Mouse (Mus musculus): ENCODE results near the gene BC107364. TPM values are rescaled to one million over a fixed set of nuclear protein-coding genes. Genes with fewer than 3 reads are reported as not detected.
"Not testable (repeated sequence)": the region's sequence is repeated elsewhere in the genome, so short reads cannot be mapped to it uniquely, and the experiment has no call there.

BC107364 gene
- polyA plus RNA-seq, 1 experiment from 2014 or later: 0.55 TPM

DNA sequence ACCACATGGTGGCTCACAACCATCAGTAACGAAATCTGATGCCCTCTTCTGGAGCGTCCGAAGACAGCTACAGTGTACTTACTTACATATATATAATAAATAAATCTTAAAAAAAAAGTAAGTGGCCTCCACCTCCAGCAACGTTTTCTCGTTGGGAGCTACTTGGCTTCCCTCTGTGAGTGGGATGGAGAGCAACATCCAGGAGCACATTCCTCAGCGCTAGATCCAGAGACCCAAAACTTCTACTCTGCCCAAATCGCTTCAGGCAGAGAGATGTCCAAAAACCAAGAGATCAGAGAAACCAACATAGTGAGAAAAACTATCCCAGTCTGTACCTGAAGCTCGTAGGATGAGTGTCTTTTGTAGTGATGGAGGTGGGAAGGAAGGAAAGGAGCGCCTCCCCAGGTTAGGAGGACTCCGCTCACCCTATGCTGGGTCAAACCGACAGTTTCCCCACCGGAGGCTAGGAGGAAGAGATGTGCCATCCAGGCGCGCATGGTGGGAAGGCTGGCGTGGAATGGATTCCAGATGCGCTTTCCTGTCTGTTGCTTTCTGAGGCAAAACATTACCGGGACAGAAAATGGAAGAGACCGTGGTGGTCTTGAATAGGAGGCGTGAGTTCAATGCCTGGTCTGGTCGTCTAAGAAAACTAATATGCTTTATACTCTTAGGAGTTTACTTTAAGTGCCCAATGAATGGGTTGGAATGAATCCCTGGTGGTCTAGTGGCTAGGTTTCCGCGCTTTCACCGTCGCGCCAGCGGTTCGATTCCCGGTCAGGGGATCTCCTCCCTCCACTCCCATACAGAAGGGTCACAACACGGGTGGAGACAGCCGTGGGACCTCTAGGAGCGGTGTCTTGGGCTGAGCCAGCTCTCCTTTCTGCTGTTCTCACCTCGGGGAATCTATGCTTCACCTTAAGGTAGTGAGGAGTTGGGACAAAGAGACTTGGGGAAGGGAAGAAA lies 46.3 kb downstream of the BC107364 start:
- Histone ChIP-seq H3K27me3 (peaks cover 88% of the 10 kb centered on the region), H3K27ac (no peak overlapping the region), H3K9me3 (no peaks in the 10 kb centered on the region), H3K4me1 (peaks cover 22% of the 10 kb centered on the region), H3K4me3 (no peak overlapping the region), H3K4me2 (no peak overlapping the region), H3K9ac (no peak overlapping the region), H3K36me3 (no peaks in the 10 kb centered on the region)
- WGBS: 52% methylated on average over 32 of the region's 32 CpGs
- no peak for ATAC-seq (ENCODE audit: insufficient number of reproducible peaks, low FRiP score, low TSS enrichment, low read depth)

DNA sequence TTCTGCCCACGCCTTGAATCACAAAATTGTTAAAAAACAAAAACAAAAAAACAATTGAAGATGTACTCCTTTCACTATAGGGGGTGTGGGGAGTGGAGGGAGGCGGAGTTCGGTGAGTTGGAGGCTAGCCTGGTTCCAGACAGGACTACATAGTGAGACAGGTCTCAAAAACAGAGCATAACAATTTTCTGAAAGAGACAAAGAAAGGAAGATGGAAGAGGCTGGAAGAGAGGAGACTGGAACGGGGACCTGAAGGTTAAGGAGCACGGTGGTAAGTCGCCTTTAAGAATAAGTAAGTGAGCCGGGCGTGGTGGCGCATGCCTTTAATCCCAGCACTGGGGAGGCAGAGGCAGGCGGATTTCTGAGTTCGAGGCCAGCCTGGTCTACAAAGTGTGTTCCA lies 47.1 kb downstream of the BC107364 start:
- peaks cover 22% of the 10 kb centered on the region for H3K4me1 ChIP-seq
- ATAC-seq (ENCODE audit: insufficient number of reproducible peaks, low FRiP score, low TSS enrichment, low read depth): no peak
- no peak overlapping the region for H3K9ac ChIP-seq
- H3K36me3 ChIP-seq: no peaks in the 10 kb centered on the region
- no peak overlapping the region for H3K27ac ChIP-seq
- WGBS: 28% methylated on average over 11 of the region's 11 CpGs
- no peak overlapping the region for H3K4me2 ChIP-seq
- no peak overlapping the region for H3K4me3 ChIP-seq
- peaks cover 89% of the 10 kb centered on the region for H3K27me3 ChIP-seq
- H3K9me3 ChIP-seq: no peaks in the 10 kb centered on the region

DNA sequence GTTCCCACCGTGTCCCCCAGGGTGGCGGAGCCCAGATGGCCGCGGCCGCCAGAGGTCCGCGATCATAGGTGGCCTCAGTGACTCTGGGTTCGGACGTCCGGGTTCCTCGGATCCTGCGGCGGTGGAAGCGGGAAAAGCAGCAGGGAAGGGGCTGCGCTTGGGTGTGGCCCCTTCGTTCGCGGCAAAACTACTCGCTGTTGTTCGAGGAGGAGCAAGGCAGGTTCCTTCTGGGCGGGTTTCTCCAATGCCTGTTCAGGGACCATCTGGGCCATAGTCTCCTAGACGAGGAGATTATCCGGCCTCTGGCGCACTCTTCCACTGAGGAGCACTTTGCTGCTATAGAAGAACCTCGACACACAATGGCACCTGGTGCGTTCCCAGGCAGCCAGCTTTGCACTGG lies 47.7 kb downstream of the BC107364 start:
- WGBS: under 1% methylated on average over 26 of the region's 26 CpGs
- Histone ChIP-seq H3K27ac (no peak overlapping the region), H3K9ac (no peak overlapping the region), H3K4me1 (peaks cover 18% of the 10 kb centered on the region), H3K36me3 (no peaks in the 10 kb centered on the region), H3K4me2 (peak overlapping the region; percentile 29), H3K27me3 (peaks cover 89% of the 10 kb centered on the region), H3K4me3 (0 out of 2 replicates have a peak overlapping the region, but pooled peaks have one; percentile 7), H3K9me3 (no peaks in the 10 kb centered on the region)
- ATAC-seq (ENCODE audit: insufficient number of reproducible peaks, low FRiP score, low TSS enrichment, low read depth): no peak

DNA sequence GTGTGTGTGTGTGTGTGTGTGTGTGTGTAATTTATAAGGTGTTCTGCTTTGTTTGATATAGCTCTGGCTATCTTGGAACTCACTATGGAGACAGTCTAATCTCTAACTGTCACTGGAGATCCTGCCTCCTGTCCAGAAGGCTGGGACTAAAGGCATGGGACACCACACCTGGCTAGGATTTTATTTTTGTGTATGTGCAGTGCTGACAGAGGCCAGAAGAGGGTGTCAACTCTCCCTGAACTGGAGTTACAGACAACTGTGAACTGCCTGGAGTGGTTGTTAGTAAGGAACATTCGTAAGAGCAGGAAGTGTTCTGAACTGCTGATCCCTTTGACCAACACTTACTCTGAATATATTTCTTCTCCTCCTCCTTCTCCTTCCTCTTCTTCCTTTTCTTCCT lies 49.1 kb downstream of the BC107364 start:
- Histone ChIP-seq H3K4me1 (peaks cover 14% of the 10 kb centered on the region), H3K9me3 (no peaks in the 10 kb centered on the region), H3K4me2 (no peak overlapping the region), H3K27ac (no peak overlapping the region), H3K4me3 (no peak overlapping the region), H3K27me3 (peaks cover 88% of the 10 kb centered on the region), H3K9ac (no peak overlapping the region), H3K36me3 (no peaks in the 10 kb centered on the region)
- ATAC-seq (ENCODE audit: insufficient number of reproducible peaks, low FRiP score, low TSS enrichment, low read depth): no peak
- WGBS: 7% methylated on average over 1 of the region's 1 CpGs

DNA sequence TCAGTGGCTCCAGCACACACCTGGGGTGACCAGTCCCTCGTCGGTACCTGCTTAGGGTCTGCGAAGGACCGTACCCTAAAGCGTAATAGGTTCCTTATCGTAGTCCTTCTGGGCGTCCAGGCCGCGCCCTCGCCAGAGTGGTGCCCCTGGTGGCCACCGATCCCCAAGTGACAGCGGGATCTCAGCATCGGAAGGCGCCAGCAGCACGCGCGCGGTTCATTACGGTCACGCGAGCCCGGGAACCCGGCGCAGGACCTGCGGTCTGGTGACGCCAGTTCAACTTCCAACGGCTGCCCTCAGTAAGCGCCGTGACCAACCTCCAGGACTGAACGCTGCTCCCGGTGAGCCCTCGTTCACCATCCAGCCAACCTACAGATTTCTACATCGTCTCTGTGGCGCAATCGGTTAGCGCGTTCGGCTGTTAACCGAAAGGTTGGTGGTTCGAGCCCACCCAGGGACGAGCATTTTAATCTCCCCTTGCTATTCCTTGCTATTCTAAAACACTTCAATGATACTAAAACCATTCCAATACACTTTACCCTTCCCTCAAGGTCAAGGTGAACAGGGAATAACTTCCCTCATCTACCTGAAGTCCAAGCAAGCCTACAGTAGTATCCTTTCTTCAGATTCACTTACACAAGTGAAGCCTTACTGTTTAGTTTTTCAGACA lies 50.1 kb downstream of the BC107364 start:
- no peak; the same call in 1 of the 2 replicates for ATAC-seq (ENCODE audit: insufficient number of reproducible peaks, low FRiP score, low TSS enrichment, low read depth)
- Histone ChIP-seq H3K4me1 (peaks cover 14% of the 10 kb centered on the region), H3K9ac (no peak overlapping the region), H3K36me3 (no peaks in the 10 kb centered on the region), H3K9me3 (no peaks in the 10 kb centered on the region), H3K27me3 (peaks cover 92% of the 10 kb centered on the region), H3K4me2 (peak overlapping the region; percentile 50), H3K4me3 (peak overlapping the region; percentile 40), H3K27ac (no peak overlapping the region)
- WGBS: 1% methylated on average over 41 of the region's 41 CpGs

DNA sequence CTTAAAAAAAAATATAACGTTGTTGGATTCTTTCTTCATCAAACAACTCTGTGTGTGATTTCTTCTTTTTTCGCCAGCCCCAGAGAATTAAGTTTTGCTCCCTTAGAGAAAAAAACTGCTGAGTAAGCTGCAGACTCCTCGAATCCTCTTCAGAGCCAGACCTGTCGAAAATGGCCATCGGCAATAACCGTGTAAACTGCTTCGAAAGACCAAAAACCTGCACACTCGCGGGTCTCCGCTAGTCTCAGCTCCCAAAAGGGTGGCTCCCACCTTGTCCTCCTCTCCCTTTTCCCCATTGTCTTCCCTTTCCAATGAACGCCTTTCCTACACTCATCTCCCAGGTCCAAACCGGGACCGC lies 50.7 kb downstream of the BC107364 start:
- no peaks in the 10 kb centered on the region for H3K9me3 ChIP-seq
- H3K4me1 ChIP-seq: peaks cover 14% of the 10 kb centered on the region
- H3K27me3 ChIP-seq: peaks cover 92% of the 10 kb centered on the region
- peak overlapping the region; percentile 40 for H3K4me3 ChIP-seq
- no peak for ATAC-seq (ENCODE audit: insufficient number of reproducible peaks, low FRiP score, low TSS enrichment, low read depth)
- no peak overlapping the region for H3K27ac ChIP-seq
- H3K4me2 ChIP-seq: peak overlapping the region; percentile 50
- no peak overlapping the region for H3K9ac ChIP-seq
- H3K36me3 ChIP-seq: no peaks in the 10 kb centered on the region
- WGBS: 3% methylated on average over 13 of the region's 13 CpGs

DNA sequence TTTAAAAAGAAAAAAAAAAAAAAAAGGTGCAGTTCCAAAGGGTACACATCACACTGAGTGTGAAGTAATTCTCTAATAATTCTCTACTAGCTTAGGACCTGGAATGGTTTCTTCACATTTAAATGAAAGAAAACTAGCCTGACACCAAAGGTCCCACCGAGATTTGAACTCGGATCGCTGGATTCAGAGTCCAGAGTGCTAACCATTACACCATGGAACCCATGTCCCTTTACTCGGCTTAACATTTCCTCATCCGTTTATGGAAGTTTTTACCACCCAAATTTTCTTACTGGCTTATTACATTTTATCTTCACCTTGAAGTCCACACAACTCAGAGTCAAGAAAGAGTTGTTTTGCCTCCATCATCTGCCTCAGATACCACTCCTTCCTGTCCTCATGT lies 53.2 kb downstream of the BC107364 start:
- Histone ChIP-seq H3K9ac (no peak overlapping the region), H3K4me3 (no peak overlapping the region), H3K9me3 (no peaks in the 10 kb centered on the region), H3K36me3 (no peaks in the 10 kb centered on the region), H3K4me1 (peaks cover 6% of the 10 kb centered on the region), H3K4me2 (no peak overlapping the region), H3K27ac (no peak overlapping the region), H3K27me3 (peaks cover 94% of the 10 kb centered on the region)
- 2% methylated on average over 5 of the region's 5 CpGs for WGBS
- ATAC-seq (ENCODE audit: insufficient number of reproducible peaks, low FRiP score, low TSS enrichment, low read depth): no peak

DNA sequence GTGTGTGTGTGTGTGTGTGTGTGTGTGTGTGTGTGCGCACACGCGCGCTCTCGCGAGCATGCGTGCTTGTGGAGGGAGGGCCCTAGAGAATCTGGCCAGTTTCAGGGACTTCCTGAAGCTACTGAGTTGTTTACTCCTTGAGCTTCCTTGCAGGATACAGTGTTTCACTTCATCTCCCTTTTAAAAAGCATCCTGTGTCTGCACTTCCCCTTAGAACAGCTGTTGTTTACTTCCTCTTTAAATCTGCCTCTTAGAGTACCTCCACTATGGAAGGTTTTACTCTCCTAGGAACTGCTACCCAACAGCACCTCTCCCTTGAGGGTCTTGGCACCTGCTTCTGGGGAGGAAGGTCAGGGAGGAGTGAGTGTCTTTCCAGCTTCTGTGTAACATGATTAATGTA lies 55.2 kb downstream of the BC107364 start:
- no peak overlapping the region for H3K9ac ChIP-seq
- ATAC-seq (ENCODE audit: insufficient number of reproducible peaks, low FRiP score, low TSS enrichment, low read depth): no peak
- no peaks in the 10 kb centered on the region for H3K9me3 ChIP-seq
- 88% methylated on average over 7 of the region's 7 CpGs for WGBS
- peaks cover 82% of the 10 kb centered on the region for H3K27me3 ChIP-seq
- no peak overlapping the region for H3K4me2 ChIP-seq
- H3K27ac ChIP-seq: no peak overlapping the region
- no peaks in the 10 kb centered on the region for H3K36me3 ChIP-seq
- H3K4me1 ChIP-seq: peaks cover 5% of the 10 kb centered on the region
- no peak overlapping the region for H3K4me3 ChIP-seq

DNA sequence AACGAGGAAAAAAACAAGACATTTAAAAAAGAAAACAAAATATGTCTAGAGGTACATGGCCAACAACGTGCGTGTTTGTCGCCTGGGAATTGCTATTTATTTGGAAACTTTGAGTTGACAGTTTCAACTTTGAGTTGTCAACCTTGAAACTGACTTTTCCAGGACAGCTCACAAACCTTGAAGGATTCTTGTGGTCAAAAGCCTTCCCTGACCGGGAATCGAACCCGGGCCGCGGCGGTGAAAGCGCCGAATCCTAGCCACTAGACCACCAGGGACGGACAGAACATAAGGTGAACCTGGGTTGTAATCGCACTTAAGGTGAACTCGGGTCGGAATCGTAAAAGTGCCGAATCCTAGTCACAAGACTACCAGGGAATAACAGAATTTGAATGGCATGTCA lies 64.9 kb downstream of the BC107364 start:
- no CpG with 5 or more reads among the region's 18 CpGs for WGBS
- not testable (repeated sequence) for H3K9me3 ChIP-seq; H3K9ac ChIP-seq; H3K4me3 ChIP-seq; H3K27ac ChIP-seq; H3K4me1 ChIP-seq; H3K36me3 ChIP-seq; H3K4me2 ChIP-seq; ATAC-seq (ENCODE audit: insufficient number of reproducible peaks, low FRiP score, low TSS enrichment, low read depth)
- H3K27me3 ChIP-seq: peaks cover 30% of the 10 kb centered on the region

Other genes with a start within 250 kb of the BC107364 start
- 45.2 and 46.0 TPM in 2 replicates for gene Bola1, start 232.6 kb downstream of the BC107364 start, polyA plus RNA-seq (2015; fragmentation: Nextera tagmentation; extraction: Ambion mirVana)
- not detected in 2 replicates for gene Hist2h2ab, start 232.4 kb downstream of the BC107364 start, polyA plus RNA-seq (2015; fragmentation: Nextera tagmentation; extraction: Ambion mirVana)
- 5.9 and 8.7 TPM in 2 replicates for gene Hist2h2ac, start 231.4 kb downstream of the BC107364 start, polyA plus RNA-seq (2015; fragmentation: Nextera tagmentation; extraction: Ambion mirVana)
- 5.3 and 5.4 TPM in 2 replicates for gene Hist2h2be, start 231.2 kb downstream of the BC107364 start, polyA plus RNA-seq (2015; fragmentation: Nextera tagmentation; extraction: Ambion mirVana)
- gene Hist2h3c2, start 213.2 kb downstream of the BC107364 start, polyA plus RNA-seq (2015; fragmentation: Nextera tagmentation; extraction: Ambion mirVana): 3.5 and 4.1 TPM in 2 replicates
- gene Hist2h2aa2, start 212.0 kb downstream of the BC107364 start, polyA plus RNA-seq (2015; fragmentation: Nextera tagmentation; extraction: Ambion mirVana): 27.0 and 35.1 TPM in 2 replicates
- gene Hist2h2aa1, start 206.8 kb downstream of the BC107364 start, polyA plus RNA-seq (2015; fragmentation: Nextera tagmentation; extraction: Ambion mirVana): 21.8 and 24.8 TPM in 2 replicates
- gene Hist2h3c1, start 205.6 kb downstream of the BC107364 start, polyA plus RNA-seq (2015; fragmentation: Nextera tagmentation; extraction: Ambion mirVana): 0.13 and 0.60 TPM in 2 replicates
- gene Hist2h4, start 189.0 kb downstream of the BC107364 start, polyA plus RNA-seq (2015; fragmentation: Nextera tagmentation; extraction: Ambion mirVana): 3.9 and 11.4 TPM in 2 replicates
- gene Hist2h3b, start 183.7 kb downstream of the BC107364 start, polyA plus RNA-seq (2015; fragmentation: Nextera tagmentation; extraction: Ambion mirVana): 37.0 and 53.8 TPM in 2 replicates
- gene Hist2h2bb, start 182.6 kb downstream of the BC107364 start, polyA plus RNA-seq (2015; fragmentation: Nextera tagmentation; extraction: Ambion mirVana): 5.2 and 10.7 TPM in 2 replicates
- gene Fcgr1, start 158.3 kb downstream of the BC107364 start, polyA plus RNA-seq (2015; fragmentation: Nextera tagmentation; extraction: Ambion mirVana): 2.6 and 3.5 TPM in 2 replicates
- 8.7 and 18.4 TPM in 2 replicates for gene Hfe2, start 72.9 kb upstream of the BC107364 start, polyA plus RNA-seq (2015; fragmentation: Nextera tagmentation; extraction: Ambion mirVana)
- 151 and 157 TPM in 2 replicates for gene Txnip, start 105.7 kb upstream of the BC107364 start, polyA plus RNA-seq (2015; fragmentation: Nextera tagmentation; extraction: Ambion mirVana)
- 0.82 and 1.2 TPM in 2 replicates for gene Gm16253, start 124.7 kb upstream of the BC107364 start, polyA plus RNA-seq (2015; fragmentation: Nextera tagmentation; extraction: Ambion mirVana)
- gene Polr3gl, start 141.9 kb upstream of the BC107364 start, polyA plus RNA-seq (2015; fragmentation: Nextera tagmentation; extraction: Ambion mirVana): 38.9 and 42.0 TPM in 2 replicates
- gene Ankrd34a, start 144.3 kb upstream of the BC107364 start, polyA plus RNA-seq (2015; fragmentation: Nextera tagmentation; extraction: Ambion mirVana): 1.9 and 2.7 TPM in 2 replicates
- gene Lix1l, start 148.8 kb upstream of the BC107364 start, polyA plus RNA-seq (2015; fragmentation: Nextera tagmentation; extraction: Ambion mirVana): 7.7 and 9.4 TPM in 2 replicates
- gene Rbm8a, start 177.6 kb upstream of the BC107364 start, polyA plus RNA-seq (2015; fragmentation: Nextera tagmentation; extraction: Ambion mirVana): 102 and 120 TPM in 2 replicates
- 56.6 and 57.5 TPM in 2 replicates for gene Pex11b, start 183.1 kb upstream of the BC107364 start, polyA plus RNA-seq (2015; fragmentation: Nextera tagmentation; extraction: Ambion mirVana)
- gene Gm42957, start 183.2 kb upstream of the BC107364 start, polyA plus RNA-seq (2015; fragmentation: Nextera tagmentation; extraction: Ambion mirVana): 0.29 and 0.37 TPM in 2 replicates
- 4.9 and 5.7 TPM in 2 replicates for gene Itga10, start 193.3 kb upstream of the BC107364 start, polyA plus RNA-seq (2015; fragmentation: Nextera tagmentation; extraction: Ambion mirVana)
- gene Ankrd35, start 217.8 kb upstream of the BC107364 start, polyA plus RNA-seq (2015; fragmentation: Nextera tagmentation; extraction: Ambion mirVana): 11.4 and 12.8 TPM in 2 replicates
- 65.2 and 66.5 TPM in 2 replicates for gene Pias3, start 244.1 kb upstream of the BC107364 start, polyA plus RNA-seq (2015; fragmentation: Nextera tagmentation; extraction: Ambion mirVana)

Data from limb, embryonic 15.5 days (tissue).